Mouse (Mus musculus) natural killer cell, adult 2 months (primary cell): ENCODE data around the gene Plxna3.
A peak's percentile ranks its signal among the peaks of the same experiment; 100 is the strongest.

Experiments used
- DNase-seq, 2 experiments: peaks; one replicate each; pipeline ENCODE4 v3.0.0; 2022; ENCODE audit warnings: low spot score in 2 of 2

Plxna3 gene

GRCm38 (mm10) chrX:74368209-74368909 lies 39.5 kb downstream of the Plxna3 start:
- DNase-seq = peak; percentile 49 to 60

- peak; percentile 86 to 90 for DNase-seq
Observed at GRCm38 (mm10) chrX:74372888-74373549, 44.2 kb downstream of the Plxna3 start, which contains the start of the genes Ubl4a and Slc10a3. TSS of gene Ubl4a (minus strand) at chrX:74373218. TSS of gene Slc10a3 (minus strand) at chrX:74373349.

- no peak for DNase-seq
Observed at GRCm38 (mm10) chrX:74384451-74384850, 55.6 kb downstream of the Plxna3 start.

- DNase-seq = no peak
Observed at GRCm38 (mm10) chrX:74388153-74388552, 59.3 kb downstream of the Plxna3 start.

- peak; percentile 82 to 91 for DNase-seq
Observed at GRCm38 (mm10) chrX:74392535-74393443, 63.9 kb downstream of the Plxna3 start, which contains the start of the genes Fam3a and Ikbkg. TSS of gene Fam3a (minus strand) at chrX:74393272. TSS of gene Ikbkg (plus strand) at chrX:74393290.
